Mouse (Mus musculus): ENCODE data around the gene Pfn4.
"Not testable (repeated sequence)": the region's sequence is repeated elsewhere in the genome, so short reads cannot be mapped to it uniquely, and the experiment has no call there.

Pfn4 gene

GRCm38 (mm10) chr12:4768492-4769332, at the start of gene Pfn4, which contains the start of gene Fam228b:
TSS of gene Pfn4 (plus strand) at chr12:4769022.
TSS of gene Fam228b (minus strand) at chr12:4769267.
- DNase-seq = peak; percentile 98

- no peak for DNase-seq
Measured at GRCm38 (mm10) chr12:4719066-4719761, 49.6 kb upstream of the Pfn4 start.

GRCm38 (mm10) chr12:4719762-4720754, 48.8 kb upstream of the Pfn4 start:
- peak; percentile 51 for DNase-seq

- peak; percentile 30 for DNase-seq
Measured at GRCm38 (mm10) chr12:4729165-4729564, 39.7 kb upstream of the Pfn4 start.

- DNase-seq = no peak
Measured at GRCm38 (mm10) chr12:4731629-4732028, 37.2 kb upstream of the Pfn4 start.

- no peak for DNase-seq
Measured at GRCm38 (mm10) chr12:4732332-4732731, 36.5 kb upstream of the Pfn4 start.

GRCm38 (mm10) chr12:4738031-4738576, 30.7 kb upstream of the Pfn4 start, which contains the start of gene Fam228a:
TSS of gene Fam228a (minus strand) at chr12:4738430.
- DNase-seq = no peak

- no peak for DNase-seq
Measured at GRCm38 (mm10) chr12:4740823-4741222, 28.0 kb upstream of the Pfn4 start.

GRCm38 (mm10) chr12:4742183-4742582, 26.6 kb upstream of the Pfn4 start:
- DNase-seq = peak; percentile 12

- no peak for DNase-seq
Measured at GRCm38 (mm10) chr12:4744486-4744885, 24.3 kb upstream of the Pfn4 start.

GRCm38 (mm10) chr12:4754451-4754850, 14.4 kb upstream of the Pfn4 start:
- not testable (repeated sequence) for DNase-seq

GRCm38 (mm10) chr12:4757060-4757459, 11.8 kb upstream of the Pfn4 start:
- DNase-seq = no peak

- DNase-seq = no peak
Measured at GRCm38 (mm10) chr12:4769333-4769723, 506 bp downstream of the Pfn4 start.

GRCm38 (mm10) chr12:4774895-4775587, 6.2 kb downstream of the Pfn4 start:
- no peak for DNase-seq

GRCm38 (mm10) chr12:4775588-4775949, 6.7 kb downstream of the Pfn4 start:
- DNase-seq = peak; percentile 45

GRCm38 (mm10) chr12:4777734-4778133, 8.9 kb downstream of the Pfn4 start:
- no peak for DNase-seq

GRCm38 (mm10) chr12:4780245-4780644, 11.4 kb downstream of the Pfn4 start:
- no peak for DNase-seq

- peak; percentile 31 for DNase-seq
Measured at GRCm38 (mm10) chr12:4781270-4781669, 12.4 kb downstream of the Pfn4 start.

- DNase-seq = not testable (repeated sequence)
Measured at GRCm38 (mm10) chr12:4781725-4782404, 13.0 kb downstream of the Pfn4 start.

GRCm38 (mm10) chr12:4783598-4783997, 14.8 kb downstream of the Pfn4 start:
- DNase-seq = peak; percentile 41

GRCm38 (mm10) chr12:4784466-4784865, 15.6 kb downstream of the Pfn4 start:
- no peak for DNase-seq
